Mouse (Mus musculus) macrophage (primary cell): ENCODE measurements at regions not wholly inside any gene's neighbourhood (a gene's known extent, or its start where the extent isn't known, plus 50 kb on each side); places are given as distances from the start of the nearest gene placed in this dataset.

Experiments used
- H3K27ac ChIP-seq: fragments of 350-480 bp; formaldehyde crosslinking; 2 replicates; pipeline ENCODE4 v1.9.0; 2021
- H3K36me3 ChIP-seq: fragments of 350-480 bp; formaldehyde crosslinking; 2 replicates; pipeline ENCODE4 v1.9.0; 2021; ENCODE audit errors: inconsistent target
- H3K4me3 ChIP-seq: fragments of 350-480 bp; formaldehyde crosslinking; 2 replicates; pipeline ENCODE4 v1.9.0; 2021; ENCODE audit errors: inconsistent target
- H3K79me2 ChIP-seq: fragments of 350-480 bp; formaldehyde crosslinking; 2 replicates; pipeline ENCODE4 v1.9.0; 2021; ENCODE audit errors: inconsistent target
- WGBS: methylation state at CpG from one replicate; pipeline ENCODE4 v1.1.7; 2026; ENCODE audit warnings: inconsistent platforms; ENCODE audit not compliant: missing documents; 5-methylcytosine and 5-hydroxymethylcytosine counted together

- no peaks in the 10 kb centered on the region for H3K79me2 ChIP-seq
- H3K36me3 ChIP-seq = no peaks in the 10 kb centered on the region
- no peak overlapping the region for H3K27ac ChIP-seq
- WGBS = 91% methylated on average over 2 of the region's 2 CpGs
- H3K4me3 ChIP-seq = no peak overlapping the region
Observed at GRCm38 (mm10) chr6:98178005-98178404, 164.5 kb downstream of the Gm765 start.

GRCm38 (mm10) chr6:98149043-98149813, 193.3 kb downstream of the Gm765 start:
- WGBS = 86% methylated on average over 12 of the region's 12 CpGs

GRCm38 (mm10) chr6:98147855-98148254, 194.7 kb downstream of the Gm765 start:
- no peaks in the 10 kb centered on the region for H3K79me2 ChIP-seq
- no peak overlapping the region for H3K4me3 ChIP-seq
- no peaks in the 10 kb centered on the region for H3K36me3 ChIP-seq
- H3K27ac ChIP-seq = no peak overlapping the region
- 93% methylated on average over 5 of the region's 5 CpGs for WGBS

More at GRCm38 (mm10) chr6:98149043-98149813, 193.3 kb downstream of the Gm765 start:
- Histone ChIP-seq H3K27ac (no peak overlapping the region), H3K79me2 (no peaks in the 10 kb centered on the region), H3K4me3 (no peak overlapping the region), H3K36me3 (no peaks in the 10 kb centered on the region)

- Histone ChIP-seq H3K36me3 (no peaks in the 10 kb centered on the region), H3K27ac (no peak overlapping the region), H3K4me3 (no peak overlapping the region), H3K79me2 (no peaks in the 10 kb centered on the region)
- 20% methylated on average over 2 of the region's 2 CpGs for WGBS
Observed at GRCm38 (mm10) chr6:98132931-98133330, 209.6 kb downstream of the Gm765 start.

GRCm38 (mm10) chr6:98125434-98125833, 217.1 kb downstream of the Gm765 start:
- 90% methylated on average over 7 of the region's 7 CpGs for WGBS
- no peaks in the 10 kb centered on the region for H3K36me3 ChIP-seq
- H3K4me3 ChIP-seq = no peak overlapping the region
- H3K79me2 ChIP-seq = no peaks in the 10 kb centered on the region
- H3K27ac ChIP-seq = no peak overlapping the region

- Histone ChIP-seq H3K36me3 (no peaks in the 10 kb centered on the region), H3K79me2 (no peaks in the 10 kb centered on the region), H3K27ac (no peak overlapping the region), H3K4me3 (no peak overlapping the region)
- WGBS = 81% methylated on average over 9 of the region's 9 CpGs
Observed at GRCm38 (mm10) chr6:98118355-98119150, 224.0 kb downstream of the Gm765 start.

- Histone ChIP-seq H3K27ac (no peak overlapping the region), H3K36me3 (no peaks in the 10 kb centered on the region), H3K79me2 (no peaks in the 10 kb centered on the region), H3K4me3 (no peak overlapping the region)
- WGBS = 90% methylated on average over 9 of the region's 9 CpGs
Observed at GRCm38 (mm10) chr6:98114327-98115134, 228.0 kb downstream of the Gm765 start.

GRCm38 (mm10) chr6:98113708-98114107, 228.8 kb downstream of the Gm765 start:
- Histone ChIP-seq H3K4me3 (no peak overlapping the region), H3K27ac (no peak overlapping the region), H3K36me3 (no peaks in the 10 kb centered on the region), H3K79me2 (no peaks in the 10 kb centered on the region)
- 7% methylated on average over 7 of the region's 7 CpGs for WGBS

GRCm38 (mm10) chr6:98112495-98113115, 229.9 kb downstream of the Gm765 start:
- no peak overlapping the region for H3K27ac ChIP-seq
- 92% methylated on average over 7 of the region's 7 CpGs for WGBS
- no peak overlapping the region for H3K4me3 ChIP-seq
- no peaks in the 10 kb centered on the region for H3K79me2 ChIP-seq
- no peaks in the 10 kb centered on the region for H3K36me3 ChIP-seq

GRCm38 (mm10) chr6:98107123-98107522, 235.4 kb downstream of the Gm765 start:
- H3K4me3 ChIP-seq = no peak overlapping the region
- no peaks in the 10 kb centered on the region for H3K36me3 ChIP-seq
- WGBS = 98% methylated on average over 5 of the region's 5 CpGs
- no peak overlapping the region for H3K27ac ChIP-seq
- H3K79me2 ChIP-seq = no peaks in the 10 kb centered on the region

GRCm38 (mm10) chr6:98105280-98106090, 237.1 kb downstream of the Gm765 start:
- H3K79me2 ChIP-seq = no peaks in the 10 kb centered on the region
- 25% methylated on average over 18 of the region's 18 CpGs for WGBS
- no peak overlapping the region for H3K27ac ChIP-seq
- no peaks in the 10 kb centered on the region for H3K36me3 ChIP-seq
- H3K4me3 ChIP-seq = peak overlapping the region; percentile 33

- Histone ChIP-seq H3K36me3 (no peaks in the 10 kb centered on the region), H3K79me2 (no peaks in the 10 kb centered on the region), H3K4me3 (no peak overlapping the region), H3K27ac (no peak overlapping the region)
- 51% methylated on average over 3 of the region's 3 CpGs for WGBS
Observed at GRCm38 (mm10) chr6:98104432-98104831, 238.1 kb downstream of the Gm765 start.

GRCm38 (mm10) chr6:98101023-98101422, 241.5 kb downstream of the Gm765 start:
- Histone ChIP-seq H3K79me2 (no peaks in the 10 kb centered on the region), H3K4me3 (no peak overlapping the region), H3K36me3 (no peaks in the 10 kb centered on the region), H3K27ac (no peak overlapping the region)
- 94% methylated on average over 4 of the region's 4 CpGs for WGBS

GRCm38 (mm10) chr6:98099126-98099525, 243.4 kb downstream of the Gm765 start:
- Histone ChIP-seq H3K4me3 (no peak overlapping the region), H3K36me3 (no peaks in the 10 kb centered on the region), H3K27ac (no peak overlapping the region), H3K79me2 (no peaks in the 10 kb centered on the region)
- WGBS = 95% methylated on average over 9 of the region's 9 CpGs
